Mouse (Mus musculus): ENCODE data around the gene Cst3. TPM values are rescaled to one million over a fixed set of nuclear protein-coding genes. Genes with fewer than 3 reads are reported as not detected.

Gene Cst3
- polyA plus RNA-seq, 1 experiment from 2014 or later = 946 TPM

DNA sequence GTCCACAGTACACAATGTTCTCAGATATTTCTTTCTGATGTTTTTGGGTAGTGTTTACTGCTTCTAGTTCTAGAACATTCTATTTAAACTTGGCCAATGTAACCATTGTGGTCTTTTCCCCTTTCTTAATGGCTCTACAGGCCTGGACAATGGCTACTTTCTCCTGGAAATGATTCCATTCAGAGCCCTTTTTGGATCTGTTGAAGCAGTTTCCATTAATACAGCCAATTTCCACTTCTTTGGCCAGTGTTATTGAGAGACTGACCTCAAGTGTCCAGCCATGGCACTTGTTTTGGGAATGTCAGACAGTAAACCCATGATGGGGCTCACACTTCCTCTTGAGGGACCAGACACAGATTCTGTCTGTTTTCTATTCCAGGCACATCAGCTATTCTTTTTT lies 13.8 kb downstream of the Cst3 start:
- no peak overlapping the region for H3K9ac ChIP-seq (ENCODE audit: low read depth, low read length)
- H3K36me3 ChIP-seq (ENCODE audit: control insufficient read depth, insufficient read depth, low read length) = no peaks in the 10 kb centered on the region
- no peak overlapping the region for H3K27ac ChIP-seq (ENCODE audit: low read depth, low read length)
- no peaks in the 10 kb centered on the region for H3K27me3 ChIP-seq (replicated peaks; ENCODE audit: control insufficient read depth, insufficient read depth, low read length)
- H3K4me3 ChIP-seq (ENCODE audit: low read length) = no peak overlapping the region
- no peak overlapping the region for H3K4me2 ChIP-seq (ENCODE audit: low read length)
- no peak for ATAC-seq
- no peaks in the 10 kb centered on the region for H3K4me1 ChIP-seq (ENCODE audit: control insufficient read depth, insufficient read depth, low read depth, low read length)
- H3K9me3 ChIP-seq (ENCODE audit: control insufficient read depth, low read length) = no peaks in the 10 kb centered on the region

- WGBS = 85% methylated on average over 4 of the region's 4 CpGs
- Histone ChIP-seq H3K9me3 (ENCODE audit: control insufficient read depth, low read length) (no peaks in the 10 kb centered on the region), H3K36me3 (ENCODE audit: control insufficient read depth, insufficient read depth, low read length) (no peaks in the 10 kb centered on the region), H3K4me1 (ENCODE audit: control insufficient read depth, insufficient read depth, low read depth, low read length) (no peaks in the 10 kb centered on the region), H3K27me3 (replicated peaks; ENCODE audit: control insufficient read depth, insufficient read depth, low read length) (no peaks in the 10 kb centered on the region), H3K4me3 (ENCODE audit: low read length) (no peak overlapping the region), H3K27ac (ENCODE audit: low read depth, low read length) (no peak overlapping the region), H3K9ac (ENCODE audit: low read depth, low read length) (no peak overlapping the region), H3K4me2 (ENCODE audit: low read length) (no peak overlapping the region)
- no peak for ATAC-seq
Observed at GRCm38 (mm10) chr2:148860993-148861392, 14.5 kb downstream of the Cst3 start.

GRCm38 (mm10) chr2:148857506-148857905 lies 18.0 kb downstream of the Cst3 start:
- no peaks in the 10 kb centered on the region for H3K27me3 ChIP-seq (replicated peaks; ENCODE audit: control insufficient read depth, insufficient read depth, low read length)
- 77% methylated on average over 4 of the region's 4 CpGs for WGBS
- no peaks in the 10 kb centered on the region for H3K4me1 ChIP-seq (ENCODE audit: control insufficient read depth, insufficient read depth, low read depth, low read length)
- no peak overlapping the region for H3K27ac ChIP-seq (ENCODE audit: low read depth, low read length)
- H3K4me2 ChIP-seq (ENCODE audit: low read length) = no peak overlapping the region
- H3K36me3 ChIP-seq (ENCODE audit: control insufficient read depth, insufficient read depth, low read length) = no peaks in the 10 kb centered on the region
- no peak overlapping the region for H3K9ac ChIP-seq (ENCODE audit: low read depth, low read length)
- no peaks in the 10 kb centered on the region for H3K9me3 ChIP-seq (ENCODE audit: control insufficient read depth, low read length)
- no peak for ATAC-seq
- no peak overlapping the region for H3K4me3 ChIP-seq (ENCODE audit: low read length)

GRCm38 (mm10) chr2:148856630-148857400 lies 18.7 kb downstream of the Cst3 start:
- H3K27me3 ChIP-seq (replicated peaks; ENCODE audit: control insufficient read depth, insufficient read depth, low read length) = no peaks in the 10 kb centered on the region
- no peak for ATAC-seq
- no peaks in the 10 kb centered on the region for H3K9me3 ChIP-seq (ENCODE audit: control insufficient read depth, low read length)
- no peak overlapping the region for H3K9ac ChIP-seq (ENCODE audit: low read depth, low read length)
- 78% methylated on average over 8 of the region's 8 CpGs for WGBS
- H3K27ac ChIP-seq (ENCODE audit: low read depth, low read length) = no peak overlapping the region
- H3K36me3 ChIP-seq (ENCODE audit: control insufficient read depth, insufficient read depth, low read length) = no peaks in the 10 kb centered on the region
- no peak overlapping the region for H3K4me3 ChIP-seq (ENCODE audit: low read length)
- H3K4me1 ChIP-seq (ENCODE audit: control insufficient read depth, insufficient read depth, low read depth, low read length) = no peaks in the 10 kb centered on the region
- H3K4me2 ChIP-seq (ENCODE audit: low read length) = no peak overlapping the region

DNA sequence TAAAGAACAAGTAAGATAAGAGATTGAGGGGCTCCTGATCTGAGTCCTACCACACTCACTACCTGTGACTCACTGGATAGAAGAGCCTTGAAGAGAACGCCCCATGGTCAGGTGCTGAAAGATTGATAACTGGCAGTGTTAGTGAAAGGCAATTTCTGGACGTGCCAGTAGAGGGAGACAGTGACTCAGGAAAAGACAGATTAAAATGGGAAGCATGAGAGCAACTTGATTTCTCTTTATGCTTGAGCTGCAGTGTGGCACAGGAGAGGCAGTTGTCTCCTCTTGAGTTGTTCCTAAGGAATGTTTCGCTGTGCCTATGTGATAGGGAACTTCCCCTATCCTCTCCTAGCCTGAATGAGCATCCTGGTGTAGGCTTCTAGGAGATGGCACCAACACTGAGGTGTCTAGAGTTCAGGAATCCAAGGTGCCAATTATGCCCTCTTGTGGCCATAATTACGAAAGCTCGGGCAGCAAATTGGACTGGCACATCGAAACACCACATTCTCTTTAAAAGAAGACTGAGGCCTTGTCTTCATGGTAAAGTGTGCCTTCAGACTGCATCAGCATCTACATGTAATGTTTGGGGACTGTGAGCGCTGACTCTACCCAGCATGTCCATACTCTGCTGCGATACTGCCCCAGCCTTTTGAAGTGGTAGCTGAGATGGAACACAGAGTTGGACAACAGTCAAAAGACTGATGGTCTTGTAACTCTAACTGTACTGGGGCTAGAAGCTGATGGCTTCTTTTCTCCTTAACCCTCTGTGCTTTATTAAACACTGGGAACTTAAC lies 24.2 kb downstream of the Cst3 start:
- Histone ChIP-seq H3K4me2 (ENCODE audit: low read length) (no peak overlapping the region; the same call in 1 of the 2 replicates), H3K27me3 (replicated peaks; ENCODE audit: control insufficient read depth, insufficient read depth, low read length) (no peaks in the 10 kb centered on the region), H3K9me3 (ENCODE audit: control insufficient read depth, low read length) (no peaks in the 10 kb centered on the region), H3K4me1 (ENCODE audit: control insufficient read depth, insufficient read depth, low read depth, low read length) (no peaks in the 10 kb centered on the region), H3K36me3 (ENCODE audit: control insufficient read depth, insufficient read depth, low read length) (no peaks in the 10 kb centered on the region), H3K4me3 (ENCODE audit: low read length) (no peak overlapping the region), H3K27ac (ENCODE audit: low read depth, low read length) (no peak overlapping the region), H3K9ac (ENCODE audit: low read depth, low read length) (no peak overlapping the region)
- WGBS = 48% methylated on average over 8 of the region's 8 CpGs
- peak; percentile 85 for ATAC-seq

DNA sequence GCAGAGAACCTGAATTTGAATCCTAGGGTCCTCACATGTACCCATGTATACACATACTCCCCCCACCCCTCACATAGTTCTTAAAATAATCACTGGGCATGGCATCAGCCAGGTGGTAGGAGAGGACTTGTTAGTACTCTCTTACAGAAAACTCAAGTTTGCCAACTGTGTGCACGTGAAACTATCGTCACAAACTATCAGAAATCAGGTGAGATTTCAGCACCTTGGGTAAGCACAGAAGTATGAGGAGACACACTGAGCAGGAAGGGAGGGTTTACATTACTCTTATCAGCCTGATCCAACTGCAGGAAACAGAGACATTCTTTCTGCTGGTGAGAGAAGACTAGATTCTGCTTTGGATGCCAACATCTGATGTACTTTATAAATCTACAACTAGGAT lies 36.3 kb downstream of the Cst3 start:
- no peaks in the 10 kb centered on the region for H3K9me3 ChIP-seq (ENCODE audit: control insufficient read depth, low read length)
- ATAC-seq = no peak
- H3K4me3 ChIP-seq (ENCODE audit: low read length) = no peak overlapping the region
- no peaks in the 10 kb centered on the region for H3K4me1 ChIP-seq (ENCODE audit: control insufficient read depth, insufficient read depth, low read depth, low read length)
- H3K27ac ChIP-seq (ENCODE audit: low read depth, low read length) = no peak overlapping the region
- no peaks in the 10 kb centered on the region for H3K27me3 ChIP-seq (replicated peaks; ENCODE audit: control insufficient read depth, insufficient read depth, low read length)
- H3K9ac ChIP-seq (ENCODE audit: low read depth, low read length) = no peak overlapping the region
- no peak overlapping the region for H3K4me2 ChIP-seq (ENCODE audit: low read length)
- no peaks in the 10 kb centered on the region for H3K36me3 ChIP-seq (ENCODE audit: control insufficient read depth, insufficient read depth, low read length)
- 91% methylated on average over 2 of the region's 2 CpGs for WGBS

GRCm38 (mm10) chr2:148838075-148838777 lies 37.3 kb downstream of the Cst3 start:
- Histone ChIP-seq H3K9ac (ENCODE audit: low read depth, low read length) (no peak overlapping the region), H3K4me1 (ENCODE audit: control insufficient read depth, insufficient read depth, low read depth, low read length) (no peaks in the 10 kb centered on the region), H3K4me3 (ENCODE audit: low read length) (no peak overlapping the region), H3K4me2 (ENCODE audit: low read length) (no peak overlapping the region), H3K27me3 (replicated peaks; ENCODE audit: control insufficient read depth, insufficient read depth, low read length) (no peaks in the 10 kb centered on the region), H3K36me3 (ENCODE audit: control insufficient read depth, insufficient read depth, low read length) (no peaks in the 10 kb centered on the region), H3K9me3 (ENCODE audit: control insufficient read depth, low read length) (no peaks in the 10 kb centered on the region), H3K27ac (ENCODE audit: low read depth, low read length) (no peak overlapping the region)
- 88% methylated on average over 5 of the region's 5 CpGs for whole genome bisulfite sequencing
- no peak for ATAC-seq

- H3K4me3 ChIP-seq (ENCODE audit: low read length) = no peak within 1 kb of the TSS
- no peaks in the 10 kb centered on the region for H3K9me3 ChIP-seq (ENCODE audit: control insufficient read depth, low read length)
- no peaks in the 10 kb centered on the region for H3K4me1 ChIP-seq (ENCODE audit: control insufficient read depth, insufficient read depth, low read depth, low read length)
- H3K9ac ChIP-seq (ENCODE audit: low read depth, low read length) = no peak within 1 kb of the TSS
- H3K27ac ChIP-seq (ENCODE audit: low read depth, low read length) = no peak within 1 kb of the TSS
- H3K36me3 ChIP-seq (ENCODE audit: control insufficient read depth, insufficient read depth, low read length) = no peaks in the 10 kb centered on the region
- no peak within 1 kb of the TSS for H3K4me2 ChIP-seq (ENCODE audit: low read length)
- ATAC-seq = no peak
- no peaks in the 10 kb centered on the region for H3K27me3 ChIP-seq (replicated peaks; ENCODE audit: control insufficient read depth, insufficient read depth, low read length)
- WGBS = 71% methylated on average over 4 of the region's 4 CpGs
Observed at GRCm38 (mm10) chr2:148834912-148835311, 40.6 kb downstream of the Cst3 start, which contains the start of gene Cst9. Gene Cst9, plus strand, starts transcription at chr2:148835147.

- 87% methylated on average over 1 of the region's 1 CpGs for WGBS
Observed at GRCm38 (mm10) chr2:148825986-148826385, 49.5 kb downstream of the Cst3 start.

More at GRCm38 (mm10) chr2:148825986-148826385, 49.5 kb downstream of the Cst3 start:
- Histone ChIP-seq H3K9ac (ENCODE audit: low read depth, low read length) (no peak overlapping the region), H3K27ac (ENCODE audit: low read depth, low read length) (no peak overlapping the region), H3K36me3 (ENCODE audit: control insufficient read depth, insufficient read depth, low read length) (no peaks in the 10 kb centered on the region), H3K4me2 (ENCODE audit: low read length) (no peak overlapping the region), H3K9me3 (ENCODE audit: control insufficient read depth, low read length) (no peaks in the 10 kb centered on the region), H3K4me3 (ENCODE audit: low read length) (no peak overlapping the region), H3K27me3 (replicated peaks; ENCODE audit: control insufficient read depth, insufficient read depth, low read length) (no peaks in the 10 kb centered on the region), H3K4me1 (ENCODE audit: control insufficient read depth, insufficient read depth, low read depth, low read length) (no peaks in the 10 kb centered on the region)
- ATAC-seq = no peak
